Mouse (Mus musculus): ENCODE data around the gene Dpp3. TPM values are rescaled to one million over a fixed set of nuclear protein-coding genes. Genes with fewer than 3 reads are reported as not detected.
"Not testable (repeated sequence)": the region's sequence is repeated elsewhere in the genome, so short reads cannot be mapped to it uniquely, and the experiment has no call there.

The Dpp3 gene
- 106 and 108 TPM in 2 replicates for polyA plus RNA-seq (2015; fragmentation: Nextera tagmentation; extraction: Ambion mirVana)

GRCm38 (mm10) chr19:4927904-4928531 is at the start of gene Dpp3:
Gene Dpp3, minus strand, starts transcription at chr19:4928287.
- Histone ChIP-seq H3K4me3 (peak within 1 kb of the TSS; percentile 56), H3K36me3 (peaks cover 28% of the 10 kb centered on the region), H3K4me2 (peak within 1 kb of the TSS; percentile 72), H3K27me3 (no peaks in the 10 kb centered on the region), H3K9me3 (no peaks in the 10 kb centered on the region), H3K9ac (peak within 1 kb of the TSS; percentile 46), H3K27ac (replicated peaks) (peak within 1 kb of the TSS; percentile 80), H3K4me1 (replicated peaks) (peaks cover 33% of the 10 kb centered on the region)
- WGBS: under 1% methylated on average over 32 of the region's 32 CpGs
- ATAC-seq (ENCODE audit: low FRiP score, low read depth): peak; percentile 99

DNA sequence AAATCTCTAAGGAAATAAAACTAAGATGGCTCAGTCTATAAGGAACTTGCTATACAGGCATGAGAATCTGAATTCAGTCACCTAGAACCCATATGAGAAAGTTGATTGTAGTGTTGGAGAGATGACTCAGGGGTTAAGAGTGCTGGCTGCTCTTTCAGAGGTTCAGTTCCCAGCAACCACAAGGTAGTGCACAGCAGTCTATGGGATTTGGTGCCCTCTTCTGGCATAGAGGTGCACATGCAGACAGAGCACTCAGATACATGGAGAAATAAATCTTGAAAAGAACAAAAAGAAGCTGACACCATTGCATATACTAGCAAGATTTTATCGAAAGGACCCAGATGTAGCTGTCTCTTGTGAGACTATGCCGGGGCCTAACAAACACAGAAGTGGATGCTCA is 40.1 kb upstream of the Dpp3 start:
- Histone ChIP-seq H3K27me3 (no peaks in the 10 kb centered on the region), H3K9ac (no peak overlapping the region), H3K36me3 (peaks cover 19% of the 10 kb centered on the region), H3K4me2 (no peak overlapping the region), H3K9me3 (no peaks in the 10 kb centered on the region), H3K4me3 (no peak overlapping the region), H3K27ac (replicated peaks) (no peak overlapping the region), H3K4me1 (replicated peaks) (peaks cover 2% of the 10 kb centered on the region)
- no peak for ATAC-seq (ENCODE audit: low FRiP score, low read depth)
- 84% methylated on average over 2 of the region's 2 CpGs for WGBS

- Histone ChIP-seq H3K9ac (peak within 1 kb of the TSS; percentile 92), H3K36me3 (peaks cover 19% of the 10 kb centered on the region), H3K27ac (replicated peaks) (peak within 1 kb of the TSS; percentile 88), H3K4me2 (peak within 1 kb of the TSS; percentile 79), H3K4me3 (peak within 1 kb of the TSS; percentile 90), H3K4me1 (replicated peaks) (peaks cover 16% of the 10 kb centered on the region), H3K9me3 (no peaks in the 10 kb centered on the region), H3K27me3 (peaks cover 3% of the 10 kb centered on the region; the same call in 1 of the 2 replicates)
- under 1% methylated on average over 34 of the region's 34 CpGs for WGBS
- peak; percentile 97 for ATAC-seq (ENCODE audit: low FRiP score, low read depth)
Measured at GRCm38 (mm10) chr19:4961928-4962601, 34.0 kb upstream of the Dpp3 start, which contains the start of gene Mrpl11. Gene Mrpl11, plus strand, starts transcription at chr19:4962147.

- WGBS: 88% methylated on average over 9 of the region's 9 CpGs
Measured at GRCm38 (mm10) chr19:4948641-4949040, 20.6 kb upstream of the Dpp3 start.

DNA sequence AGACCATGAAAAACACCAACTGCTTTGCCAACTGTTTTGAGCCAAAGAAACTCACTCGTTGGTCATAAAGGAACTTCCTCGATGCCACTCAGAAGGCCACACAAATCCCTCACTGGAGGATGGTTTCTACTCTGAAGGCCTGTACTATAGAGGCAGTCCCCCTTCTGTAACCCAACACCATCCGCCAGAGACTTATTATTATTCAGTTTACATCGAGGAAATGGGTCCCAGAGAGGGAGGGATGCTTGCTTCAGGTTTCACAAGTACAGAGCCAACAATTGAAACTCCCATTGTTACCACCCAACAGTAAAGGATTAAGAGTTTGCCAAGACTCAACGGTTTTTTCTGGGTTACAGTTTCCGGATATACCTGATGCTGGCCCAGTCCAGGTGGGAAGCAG is 17.5 kb upstream of the Dpp3 start:
- Histone ChIP-seq H3K4me1 (replicated peaks) (peaks cover 19% of the 10 kb centered on the region), H3K36me3 (no peaks in the 10 kb centered on the region), H3K4me2 (no peak overlapping the region), H3K27ac (replicated peaks) (no peak overlapping the region), H3K9me3 (no peaks in the 10 kb centered on the region), H3K4me3 (no peak overlapping the region), H3K9ac (no peak overlapping the region), H3K27me3 (no peaks in the 10 kb centered on the region)
- ATAC-seq (ENCODE audit: low FRiP score, low read depth): no peak
- WGBS: 47% methylated on average over 6 of the region's 6 CpGs

More at GRCm38 (mm10) chr19:4948641-4949040, 20.6 kb upstream of the Dpp3 start:
- not testable (repeated sequence) for H3K9me3 ChIP-seq; H3K27me3 ChIP-seq; H3K4me3 ChIP-seq; ATAC-seq (ENCODE audit: low FRiP score, low read depth); H3K4me2 ChIP-seq; H3K4me1 ChIP-seq (replicated peaks); H3K36me3 ChIP-seq; H3K9ac ChIP-seq; H3K27ac ChIP-seq (replicated peaks)

GRCm38 (mm10) chr19:4943253-4943588 is 15.1 kb upstream of the Dpp3 start:
- Histone ChIP-seq H3K27ac (replicated peaks) (peak overlapping the region; percentile 86), H3K27me3 (no peaks in the 10 kb centered on the region), H3K9me3 (no peaks in the 10 kb centered on the region), H3K9ac (peak overlapping the region; percentile 66), H3K4me1 (replicated peaks) (peaks cover 19% of the 10 kb centered on the region), H3K36me3 (no peaks in the 10 kb centered on the region), H3K4me3 (peak overlapping the region; percentile 75), H3K4me2 (peak overlapping the region; percentile 73)
- ATAC-seq (ENCODE audit: low FRiP score, low read depth): no peak; the same call in 1 of the 2 replicates
- WGBS: 5% methylated on average over 13 of the region's 13 CpGs

GRCm38 (mm10) chr19:4942551-4943252 is 14.6 kb upstream of the Dpp3 start, which contains the start of gene Peli3:
Gene Peli3, minus strand, starts transcription at chr19:4943127.
- H3K9me3 ChIP-seq: no peaks in the 10 kb centered on the region
- peak within 1 kb of the TSS; percentile 73 for H3K4me2 ChIP-seq
- ATAC-seq (ENCODE audit: low FRiP score, low read depth): peak; percentile 97
- H3K9ac ChIP-seq: peak within 1 kb of the TSS; percentile 66
- H3K4me3 ChIP-seq: peak within 1 kb of the TSS; percentile 75
- no peaks in the 10 kb centered on the region for H3K36me3 ChIP-seq
- under 1% methylated on average over 52 of the region's 55 CpGs for WGBS
- H3K27ac ChIP-seq (replicated peaks): peak within 1 kb of the TSS; percentile 86
- peaks cover 19% of the 10 kb centered on the region for H3K4me1 ChIP-seq (replicated peaks)
- H3K27me3 ChIP-seq: no peaks in the 10 kb centered on the region

- H3K36me3 ChIP-seq: peaks cover 11% of the 10 kb centered on the region
- ATAC-seq (ENCODE audit: low FRiP score, low read depth): no peak
- H3K4me1 ChIP-seq (replicated peaks): peaks cover 12% of the 10 kb centered on the region
- no peak overlapping the region for H3K4me3 ChIP-seq
- H3K27ac ChIP-seq (replicated peaks): no peak overlapping the region
- H3K27me3 ChIP-seq: no peaks in the 10 kb centered on the region
- H3K9me3 ChIP-seq: no peaks in the 10 kb centered on the region
- no peak overlapping the region for H3K4me2 ChIP-seq
- H3K9ac ChIP-seq: no peak overlapping the region
- WGBS: 88% methylated on average over 17 of the region's 17 CpGs
Measured at GRCm38 (mm10) chr19:4937444-4938310, 9.6 kb upstream of the Dpp3 start.

- ATAC-seq (ENCODE audit: low FRiP score, low read depth): no peak
- Histone ChIP-seq H3K36me3 (peaks cover 17% of the 10 kb centered on the region), H3K4me3 (no peak overlapping the region), H3K4me2 (no peak overlapping the region), H3K27me3 (no peaks in the 10 kb centered on the region), H3K9me3 (no peaks in the 10 kb centered on the region), H3K9ac (no peak overlapping the region), H3K27ac (replicated peaks) (no peak overlapping the region), H3K4me1 (replicated peaks) (peaks cover 7% of the 10 kb centered on the region)
- WGBS: 86% methylated on average over 2 of the region's 2 CpGs
Measured at GRCm38 (mm10) chr19:4936896-4937295, 8.8 kb upstream of the Dpp3 start.

- peaks cover 33% of the 10 kb centered on the region for H3K4me1 ChIP-seq (replicated peaks)
- peak overlapping the region; percentile 42; the same call in 1 of the 2 replicates for H3K9ac ChIP-seq
- ATAC-seq (ENCODE audit: low FRiP score, low read depth): no peak
- H3K4me2 ChIP-seq: peak overlapping the region; percentile 72
- WGBS: 57% methylated on average over 5 of the region's 5 CpGs
- peaks cover 32% of the 10 kb centered on the region for H3K36me3 ChIP-seq
- no peaks in the 10 kb centered on the region for H3K27me3 ChIP-seq
- H3K9me3 ChIP-seq: no peaks in the 10 kb centered on the region
- peak overlapping the region; percentile 56 for H3K4me3 ChIP-seq
- H3K27ac ChIP-seq (replicated peaks): peak overlapping the region; percentile 80
Measured at GRCm38 (mm10) chr19:4928781-4929180, 694 bp upstream of the Dpp3 start.

- no peaks in the 10 kb centered on the region for H3K27me3 ChIP-seq
- no peak overlapping the region for H3K4me3 ChIP-seq
- no peaks in the 10 kb centered on the region for H3K9me3 ChIP-seq
- ATAC-seq (ENCODE audit: low FRiP score, low read depth): no peak
- peaks cover 33% of the 10 kb centered on the region for H3K4me1 ChIP-seq (replicated peaks)
- H3K4me2 ChIP-seq: no peak overlapping the region
- no peak overlapping the region for H3K27ac ChIP-seq (replicated peaks)
- H3K36me3 ChIP-seq: peaks cover 47% of the 10 kb centered on the region
- WGBS: 95% methylated on average over 11 of the region's 11 CpGs
- no peak overlapping the region for H3K9ac ChIP-seq
Measured at GRCm38 (mm10) chr19:4925121-4925860, 2.8 kb downstream of the Dpp3 start.
